Mouse (Mus musculus) bone marrow, adult 2 months (tissue): ENCODE results near the gene Mprip. TPM values are rescaled to one million over a fixed set of nuclear protein-coding genes. Genes with fewer than 3 reads are reported as not detected.

Experiments used
- H3K27ac ChIP-seq: fragments of 200-500 bp; 2 replicates; pipeline ENCODE4 v1.5.1; 2012; ENCODE audit warnings: low read depth, mild to moderate bottlenecking, control low read depth, inconsistent platforms, low read length; ENCODE audit not compliant: control insufficient read depth, poor library complexity, insufficient read depth
- H3K4me1 ChIP-seq: fragments of 200-500 bp; 2 replicates; pipeline ENCODE4 v1.6.1; 2011; ENCODE audit warnings: low read length; ENCODE audit not compliant: control insufficient read depth, insufficient read depth
- H3K4me3 ChIP-seq: fragments of 200-500 bp; replicated peaks from 2 replicates; pipeline ENCODE3; 2011; ENCODE audit warnings: mild to moderate bottlenecking, low read depth, low read length, control low read depth; ENCODE audit not compliant: control insufficient read depth
- CTCF ChIP-seq: fragments of 200-500 bp; IDR thresholded peaks from 2 replicates; pipeline ENCODE4 v1.5.1; 2011; ENCODE audit warnings: low read length, control low read depth; ENCODE audit not compliant: control insufficient read depth, insufficient read depth
- POLR2A ChIP-seq: fragments of 200-500 bp; IDR thresholded peaks from 2 replicates; pipeline ENCODE4 v1.6.1; 2011; ENCODE audit warnings: low read depth, mild to moderate bottlenecking, control low read depth, low read length, borderline replicate concordance; ENCODE audit not compliant: control insufficient read depth
- WGBS: fragments of 180-500 bp; shearing (Covaris S2); methylation state at CpG from one replicate; pipeline ENCODE4 v1.1.7; 2018; 5-methylcytosine and 5-hydroxymethylcytosine counted together
- polyA plus RNA-seq: library from polyadenylated mRNA; stranded (reverse); fragments of >200 nt; gene quantifications from 2 replicates; pipeline ENCODE4 v1.2.4, GENCODE M21; 2011; ENCODE audit warnings: low replicate concordance; ENCODE audit not compliant: missing spikeins, insufficient read depth, insufficient read length

Mprip gene
- polyA plus RNA-seq, 1 experiment: 41.6 TPM

DNA sequence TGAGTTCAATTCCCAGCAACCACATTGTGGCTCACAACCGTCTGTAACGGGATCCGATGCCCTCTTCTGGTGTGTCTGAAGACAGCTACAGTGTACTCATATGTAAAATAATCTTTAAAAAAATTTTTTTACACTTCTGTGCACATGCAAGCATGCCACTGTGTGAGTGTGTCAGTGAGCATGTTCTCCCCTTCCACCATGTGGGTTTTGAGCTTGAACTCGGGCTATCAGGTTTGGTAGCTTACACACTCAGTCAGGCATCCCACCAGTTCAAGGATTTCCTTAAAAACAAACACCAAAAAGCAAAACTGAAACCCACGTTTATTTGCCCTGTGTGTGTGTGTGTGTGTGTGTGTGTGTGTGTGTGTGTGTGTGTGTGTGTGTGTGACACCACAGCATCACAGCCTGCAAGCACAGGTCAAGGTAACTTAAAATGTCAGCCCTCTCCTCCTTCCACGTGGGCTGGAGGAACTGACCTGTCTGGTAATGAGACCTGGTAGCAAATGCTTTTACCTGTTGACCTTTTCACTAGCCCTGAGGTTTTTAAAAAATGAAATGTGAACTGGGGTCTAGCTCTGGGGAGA lies 154.5 kb downstream of the Mprip start:
- Histone ChIP-seq H3K4me3 (no peak overlapping the region), H3K27ac (no peak overlapping the region), H3K4me1 (no peaks in the 10 kb centered on the region)
- 78% methylated on average over 6 of the region's 6 CpGs for WGBS
- TF ChIP-seq CTCF (no peak), POLR2A (no peak)

DNA sequence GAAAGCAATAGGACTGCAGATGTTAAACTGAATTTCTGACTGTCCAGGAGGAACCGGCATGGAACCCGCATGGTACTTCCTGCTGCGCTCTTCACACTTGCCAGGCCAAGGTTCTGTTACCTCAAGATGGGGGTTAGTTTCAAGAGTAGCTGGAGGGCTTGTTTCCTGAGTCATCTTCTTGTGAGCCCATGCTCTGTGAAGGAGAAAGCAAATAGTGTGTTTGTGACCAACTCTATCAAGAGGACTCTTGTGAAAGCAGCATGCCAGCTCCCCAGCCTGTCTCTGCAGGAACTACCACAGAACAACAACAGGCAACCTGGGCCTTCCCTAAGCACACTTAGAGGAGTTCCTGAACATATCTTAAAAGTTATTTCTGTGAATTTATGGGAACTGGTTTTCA lies 156.8 kb downstream of the Mprip start:
- Histone ChIP-seq H3K27ac (no peak overlapping the region), H3K4me3 (no peak overlapping the region), H3K4me1 (no peaks in the 10 kb centered on the region)
- no peak for TF ChIP-seq POLR2A
- no peak for TF ChIP-seq CTCF
- 95% methylated on average over 3 of the region's 3 CpGs for WGBS

DNA sequence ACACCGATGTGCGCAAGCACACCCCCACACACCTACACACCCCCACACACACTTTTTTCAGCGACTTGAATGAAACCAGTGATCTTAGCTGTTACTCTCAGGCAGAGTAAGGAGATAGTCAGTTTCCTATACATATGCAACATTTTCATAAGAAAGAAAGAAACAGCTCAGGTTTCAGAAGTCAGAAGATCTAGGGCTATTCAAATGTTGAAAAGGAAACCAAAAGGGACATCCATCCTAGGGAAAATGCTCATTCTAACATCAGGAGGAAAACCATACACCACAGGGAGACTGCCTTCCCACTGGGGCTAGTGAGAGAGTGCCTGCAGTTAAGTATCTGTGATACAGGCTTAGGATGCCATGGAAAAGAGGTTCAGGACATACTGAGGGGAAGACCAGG lies 160.5 kb downstream of the Mprip start:
- TF ChIP-seq POLR2A (no peak), CTCF (no peak)
- H3K4me1 ChIP-seq: no peaks in the 10 kb centered on the region
- H3K27ac ChIP-seq: no peak overlapping the region
- no peak overlapping the region for H3K4me3 ChIP-seq
- WGBS: 85% methylated on average over 3 of the region's 3 CpGs

Other genes starting within 250 kb of the Mprip start
- 1.4 and 2.8 TPM in 2 replicates for gene Jmjd4, start 211.3 kb upstream of the Mprip start, polyA plus RNA-seq
- gene Snap47, start 210.1 kb upstream of the Mprip start, polyA plus RNA-seq: 3.8 and 14.4 TPM in 2 replicates
- 1.3 and 1.6 TPM in 2 replicates for gene Zfp867, start 188.8 kb upstream of the Mprip start, polyA plus RNA-seq
- 4.2 and 7.9 TPM in 2 replicates for gene Zkscan17, start 134.6 kb upstream of the Mprip start, polyA plus RNA-seq
- 4.1 and 4.2 TPM in 2 replicates for gene Nlrp3, start 119.7 kb upstream of the Mprip start, polyA plus RNA-seq
- gene Olfr222, start 85.1 kb upstream of the Mprip start, polyA plus RNA-seq: not detected in 2 replicates
- not detected in 2 replicates for gene Olfr223, start 68.0 kb upstream of the Mprip start, polyA plus RNA-seq
- gene Pld6, start 126.3 kb downstream of the Mprip start, polyA plus RNA-seq: not detected in 2 replicates
- 10.0 and 20.5 TPM in 2 replicates for gene Flcn, start 148.7 kb downstream of the Mprip start, polyA plus RNA-seq
- 6.2 and 8.2 TPM in 2 replicates for gene Nt5m, start 178.1 kb downstream of the Mprip start, polyA plus RNA-seq
- gene Cops3, start 178.5 kb downstream of the Mprip start, polyA plus RNA-seq: 21.8 and 79.9 TPM in 2 replicates